19 mouse cellular contexts compared by ENCODE assay signal in the genomic region with DNA sequence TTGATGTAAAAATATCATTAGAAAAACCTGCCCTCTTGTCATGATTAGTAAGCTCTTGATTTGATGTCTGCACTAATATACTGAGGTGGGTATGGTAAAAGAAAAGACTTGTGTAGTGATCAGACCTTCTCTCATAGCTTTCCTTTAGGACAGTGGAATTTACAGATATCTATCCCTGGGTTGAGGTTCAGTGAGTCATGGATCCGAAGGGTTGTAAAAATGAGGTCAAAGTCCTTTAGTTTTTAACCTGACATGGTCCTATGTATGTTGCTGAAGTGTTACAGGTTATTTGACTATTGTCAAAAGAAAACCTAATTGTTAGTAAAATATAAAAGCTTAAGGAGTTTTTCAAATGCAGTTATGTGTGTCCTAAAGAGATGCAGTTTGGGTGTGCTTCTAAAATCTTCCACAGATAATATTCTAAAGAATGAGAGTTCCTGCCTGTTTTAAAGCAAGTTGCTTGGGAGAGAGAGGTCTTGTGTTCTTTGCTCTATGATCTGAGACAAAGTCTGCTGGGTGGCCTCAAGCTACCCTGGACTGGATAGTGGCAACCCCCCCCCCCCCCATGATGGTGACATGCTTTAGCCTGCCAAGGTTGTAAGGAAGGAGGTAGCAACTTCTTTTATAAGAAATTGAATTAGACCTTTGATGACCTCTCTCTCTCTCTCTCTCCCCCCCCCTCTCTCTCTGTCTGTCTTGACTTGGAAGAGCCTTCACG.
"Had no signal": no experiment of that assay in that cellular context is flagged by ENCODE, and none has a peak within 500 bp of the region (broad histone marks: within the 10 kb centered on the region; RNA-seq: fewer than 3 reads in every experiment).

No protein-coding gene starts in this region.

- ATAC-seq: midbrain, embryonic 16.5 days had no signal

- H3K36me3 ChIP-seq: midbrain, embryonic 10.5 days; midbrain, embryonic 12.5 days; neural tube, embryonic 13.5 days; neural tube, embryonic 15.5 days had no signal

- H3K4me3 ChIP-seq: midbrain, embryonic 10.5 days; midbrain, embryonic 12.5 days; myocyte; neural tube, embryonic 13.5 days; neural tube, embryonic 15.5 days had no signal

- H3K4me1 ChIP-seq: midbrain, embryonic 10.5 days; midbrain, embryonic 12.5 days; neural tube, embryonic 13.5 days; neural tube, embryonic 15.5 days had no signal

- H3K4me2 ChIP-seq: lung, embryonic 14.5 days; midbrain, embryonic 12.5 days; neural tube, embryonic 13.5 days; neural tube, embryonic 15.5 days had no signal

- DNase-seq: lung, adult 18-20 months; lung, embryonic 14.5 days; lung, postnatal 10 days; lung, postnatal 4 days; midbrain, embryonic 14.5 days; retina, postnatal 1 day; right cerebral cortex, adult 18-20 months; right cerebral cortex, postnatal 25 days; right cerebral cortex, postnatal 4 days; spleen, adult 18-20 months; thymus, adult 18-20 months; thymus, postnatal 25 days; thymus, postnatal 4 days had no signal

- H3K9ac ChIP-seq: lung, embryonic 14.5 days; midbrain, embryonic 12.5 days; neural tube, embryonic 13.5 days; neural tube, embryonic 15.5 days had no signal

- H3K27ac ChIP-seq: midbrain, embryonic 10.5 days; midbrain, embryonic 12.5 days; neural tube, embryonic 13.5 days; neural tube, embryonic 15.5 days had no signal

- H3K27me3 ChIP-seq: midbrain, embryonic 12.5 days; neural tube, embryonic 13.5 days; neural tube, embryonic 15.5 days had no signal

- H3K9me3 ChIP-seq: midbrain, embryonic 10.5 days; midbrain, embryonic 12.5 days; neural tube, embryonic 13.5 days; neural tube, embryonic 15.5 days had no signal
